Mouse (Mus musculus) inflammation-experienced regulatory T-cells, adult 16 weeks (primary cell): ENCODE results near the gene Vnn3. TPM values are rescaled to one million over a fixed set of nuclear protein-coding genes. Genes with fewer than 3 reads are reported as not detected.

Source experiments
- polyA plus RNA-seq: library from polyadenylated mRNA; unstranded; fragments of 100-300 nt; shearing (Covaris generic); gene quantifications from one replicate; pipeline ENCODE4 v1.2.1, GENCODE M21; 2017

Vnn3 gene
- polyA plus RNA-seq, result 0.16 TPM

GRCm38 (mm10) chr10:23851228-23851912, at the start of gene Vnn3:
Gene Vnn3 (plus strand): TSS chr10:23851462.

GRCm38 (mm10) chr10:23894601-23895349, 43.5 kb downstream of the Vnn3 start, which contains the start of gene Vnn1:
Gene Vnn1 (plus strand): TSS chr10:23894688.

Other genes starting within 250 kb of the Vnn3 start
- 33.3 TPM for gene Rps12, start 64.2 kb upstream of the Vnn3 start, polyA plus RNA-seq
- not detected for gene Slc18b1, start 54.5 kb upstream of the Vnn3 start, polyA plus RNA-seq
- not detected for gene Vnn1, start 43.2 kb downstream of the Vnn3 start, polyA plus RNA-seq
- not detected for gene Taar1, start 68.9 kb downstream of the Vnn3 start, polyA plus RNA-seq
- gene Taar2, start 87.1 kb downstream of the Vnn3 start, polyA plus RNA-seq, result not detected
- not detected for gene Taar3, start 98.1 kb downstream of the Vnn3 start, polyA plus RNA-seq
- not detected for gene Taar4, start 109.0 kb downstream of the Vnn3 start, polyA plus RNA-seq
- not detected for gene Taar5, start 119.2 kb downstream of the Vnn3 start, polyA plus RNA-seq
- not detected for gene Taar6, start 134.2 kb downstream of the Vnn3 start, polyA plus RNA-seq
- gene Taar7a, start 142.0 kb downstream of the Vnn3 start, polyA plus RNA-seq, result not detected
- not detected for gene Taar7b, start 148.5 kb downstream of the Vnn3 start, polyA plus RNA-seq
- gene Taar7d, start 175.8 kb downstream of the Vnn3 start, polyA plus RNA-seq, result not detected
- not detected for gene Taar7e, start 186.2 kb downstream of the Vnn3 start, polyA plus RNA-seq
- gene Taar7f, start 198.0 kb downstream of the Vnn3 start, polyA plus RNA-seq, result not detected
- not detected for gene Taar8a, start 225.0 kb downstream of the Vnn3 start, polyA plus RNA-seq
- gene Taar8b, start 240.8 kb downstream of the Vnn3 start, polyA plus RNA-seq, result not detected